Mouse (Mus musculus): ENCODE results near the gene Myo7a. TPM values are rescaled to one million over a fixed set of nuclear protein-coding genes. Genes with fewer than 3 reads are reported as not detected.

Gene Myo7a
- 16.4 and 17.3 TPM in 2 replicates for polyA plus RNA-seq (2016; fragmentation: Nextera tagmentation; extraction: Ambion mirVana)

DNA sequence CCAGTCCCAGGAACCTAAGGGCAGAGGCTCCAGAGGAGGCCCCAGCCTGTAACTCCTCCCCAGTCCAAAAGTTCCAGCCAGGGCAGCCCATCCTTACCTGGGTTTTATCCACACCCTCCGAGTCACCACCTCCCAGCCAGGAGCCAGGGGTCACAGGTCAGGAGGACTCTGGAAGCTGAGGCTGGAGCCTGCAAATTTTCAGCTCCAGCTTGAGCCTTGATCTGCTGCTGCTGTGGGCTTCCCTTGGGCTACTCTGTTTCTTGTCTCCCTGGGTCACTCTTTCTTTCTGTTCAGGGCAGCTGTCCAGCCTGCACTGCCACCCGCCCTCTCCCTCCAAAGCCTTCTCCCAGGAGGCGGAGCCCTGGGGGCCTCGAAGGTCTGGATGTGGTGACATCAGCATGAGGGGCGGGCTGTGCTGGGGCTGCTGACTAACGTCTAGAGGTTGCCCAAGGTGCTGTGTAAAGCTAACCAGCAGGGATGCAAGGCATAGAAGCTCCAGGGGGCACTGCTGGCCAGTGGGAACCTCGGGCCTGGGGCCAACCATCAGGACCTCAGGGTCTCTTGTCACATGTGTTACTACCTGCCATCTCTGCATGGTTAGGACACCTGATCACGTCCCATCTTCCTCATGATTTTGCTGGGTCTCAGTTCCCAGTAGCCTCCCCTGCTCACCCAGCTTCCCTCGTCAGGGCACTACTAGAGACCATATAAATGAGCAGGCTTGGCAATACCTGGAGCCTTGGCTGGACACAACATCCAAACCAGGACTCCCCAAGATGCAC is at the start of gene Myo7a:
TSS of gene Myo7a (minus strand) at position 346 of the 782 bp plus-strand sequence.
- 27% methylated on average over 9 of the region's 9 CpGs for WGBS
- peaks cover 16% of the 10 kb centered on the region for H3K27me3 ChIP-seq (ENCODE audit: insufficient read depth, poor library complexity, severe bottlenecking)
- DNase-seq (ENCODE audit: low spot score), result peak; percentile 85
- H3K4me3 ChIP-seq, result peak within 1 kb of the TSS; percentile 43
- peaks cover 49% of the 10 kb centered on the region for H3K4me1 ChIP-seq
- H3K9me3 ChIP-seq, result no peaks in the 10 kb centered on the region
- H3K36me3 ChIP-seq, result peaks cover 3% of the 10 kb centered on the region; the same call in 1 of the 2 replicates
- peak within 1 kb of the TSS; percentile 67 for H3K27ac ChIP-seq

DNA sequence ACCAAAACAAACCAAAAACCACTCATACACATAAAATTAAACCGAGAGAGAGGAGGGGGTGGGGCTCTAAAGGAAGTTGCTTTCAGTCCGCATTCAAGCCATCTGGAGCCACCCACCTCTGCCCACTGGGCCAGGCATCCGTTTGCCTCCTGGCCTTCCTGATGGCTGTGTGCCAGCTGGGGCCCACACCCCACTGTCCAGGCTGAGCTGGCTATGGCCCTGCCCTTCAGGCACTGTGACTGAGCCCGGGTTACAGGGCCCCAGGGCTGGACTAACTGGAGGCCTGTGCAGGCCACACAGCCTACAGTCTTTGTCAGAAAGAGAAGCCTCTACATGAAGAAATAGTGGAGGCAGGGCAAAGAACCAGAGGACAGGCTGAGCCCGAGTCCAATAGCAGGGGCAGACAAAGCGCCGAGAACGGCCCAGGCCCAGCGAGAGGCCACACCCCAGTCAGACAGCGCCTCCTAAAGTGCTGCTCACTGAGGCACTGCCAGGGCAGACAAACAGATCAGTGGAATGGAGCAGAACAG is 45.7 kb upstream of the Myo7a start:
- H3K9me3 ChIP-seq, result no peaks in the 10 kb centered on the region
- no peaks in the 10 kb centered on the region for H3K36me3 ChIP-seq
- peak overlapping the region; percentile 83 for H3K27ac ChIP-seq
- H3K27me3 ChIP-seq (ENCODE audit: insufficient read depth, poor library complexity, severe bottlenecking), result no peaks in the 10 kb centered on the region
- 58% methylated on average over 10 of the region's 10 CpGs for WGBS
- H3K4me1 ChIP-seq, result peaks cover 44% of the 10 kb centered on the region
- H3K4me3 ChIP-seq, result no peak overlapping the region
- peak; percentile 74 for DNase-seq (ENCODE audit: low spot score)

DNA sequence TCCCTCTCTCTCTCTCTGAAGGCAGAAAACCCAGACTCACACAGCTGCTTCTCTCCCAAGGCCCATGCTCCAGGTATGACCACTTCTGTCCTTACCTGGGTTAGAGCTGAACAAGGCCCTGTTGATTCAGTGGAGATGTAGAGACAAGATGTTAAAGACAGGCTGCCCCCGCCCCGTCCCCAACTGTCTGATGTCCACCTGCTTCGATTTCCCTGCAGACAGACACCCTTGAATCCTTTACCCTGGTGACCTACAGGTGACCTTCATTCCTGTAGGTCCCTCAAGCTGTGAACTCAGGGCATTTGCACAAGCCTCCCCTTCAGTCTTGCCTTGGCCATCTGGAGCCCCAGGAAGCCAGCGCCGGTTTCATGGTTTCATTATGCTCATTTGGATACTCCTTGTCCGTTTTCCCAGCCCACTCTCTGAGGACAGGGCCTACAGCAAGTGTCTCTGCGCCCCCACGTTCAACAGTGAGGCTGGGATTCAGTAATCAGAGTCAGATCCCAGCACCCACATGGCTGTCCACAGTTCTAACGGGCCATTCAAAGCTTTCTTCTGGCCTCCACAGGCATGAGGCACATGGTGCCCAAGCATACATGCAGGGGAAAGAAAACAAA is 45.2 kb upstream of the Myo7a start:
- Histone ChIP-seq H3K9me3 (no peaks in the 10 kb centered on the region), H3K27me3 (ENCODE audit: insufficient read depth, poor library complexity, severe bottlenecking) (no peaks in the 10 kb centered on the region), H3K4me3 (no peak overlapping the region), H3K36me3 (no peaks in the 10 kb centered on the region), H3K27ac (peak overlapping the region; percentile 83), H3K4me1 (peaks cover 50% of the 10 kb centered on the region)
- WGBS, result 79% methylated on average over 9 of the region's 9 CpGs
- DNase-seq (ENCODE audit: low spot score), result peak; percentile 70

DNA sequence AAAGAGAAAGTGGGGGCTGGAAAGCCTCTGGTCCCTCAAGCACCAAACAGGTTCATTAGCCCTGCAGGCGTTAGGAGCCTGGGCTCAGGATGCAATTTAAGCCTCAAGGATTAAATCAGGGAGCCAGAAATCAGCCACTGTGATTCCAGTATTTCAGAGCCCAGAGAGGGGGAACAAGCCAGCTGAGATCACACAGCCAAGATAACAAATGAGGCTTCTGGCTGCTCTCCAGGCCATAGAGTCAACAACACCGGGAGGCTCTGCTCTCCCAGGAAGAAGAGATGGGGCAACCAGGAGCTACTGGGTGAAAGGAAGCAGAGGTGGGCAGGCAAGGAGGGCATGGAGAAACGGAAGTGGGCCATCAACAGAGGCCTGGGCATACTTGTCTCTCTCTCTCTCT is 44.4 kb upstream of the Myo7a start:
- Histone ChIP-seq H3K4me1 (peaks cover 58% of the 10 kb centered on the region), H3K27me3 (ENCODE audit: insufficient read depth, poor library complexity, severe bottlenecking) (no peaks in the 10 kb centered on the region), H3K4me3 (no peak overlapping the region), H3K9me3 (no peaks in the 10 kb centered on the region), H3K36me3 (no peaks in the 10 kb centered on the region), H3K27ac (no peak overlapping the region)
- 42% methylated on average over 3 of the region's 3 CpGs for WGBS
- no peak for DNase-seq (ENCODE audit: low spot score)

DNA sequence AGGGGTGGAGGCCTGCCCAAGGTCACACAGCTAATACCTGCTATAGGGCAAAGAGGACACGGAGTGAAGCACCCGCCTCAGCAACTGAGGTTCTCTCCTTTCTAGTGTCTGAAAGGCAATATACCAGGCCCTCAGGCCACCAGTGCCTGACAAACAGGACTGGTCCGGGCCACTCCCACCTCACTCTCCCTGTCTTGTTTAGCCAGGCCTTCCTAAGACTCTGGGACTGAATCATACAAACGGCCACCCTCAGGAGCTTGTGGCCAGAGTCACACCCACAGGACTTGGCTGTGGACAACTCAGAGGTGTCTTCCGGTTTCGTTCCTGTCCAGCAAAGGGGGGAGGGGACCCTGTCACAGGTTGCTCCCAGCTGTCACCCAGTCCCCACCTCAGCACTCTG is 42.9 kb upstream of the Myo7a start:
- Histone ChIP-seq H3K9me3 (no peaks in the 10 kb centered on the region), H3K4me3 (no peak overlapping the region), H3K4me1 (peaks cover 69% of the 10 kb centered on the region), H3K27me3 (ENCODE audit: insufficient read depth, poor library complexity, severe bottlenecking) (no peaks in the 10 kb centered on the region), H3K36me3 (no peaks in the 10 kb centered on the region), H3K27ac (peak overlapping the region; percentile 80; the same call in 1 of the 2 replicates)
- WGBS, result 70% methylated on average over 6 of the region's 6 CpGs
- DNase-seq (ENCODE audit: low spot score), result no peak

DNA sequence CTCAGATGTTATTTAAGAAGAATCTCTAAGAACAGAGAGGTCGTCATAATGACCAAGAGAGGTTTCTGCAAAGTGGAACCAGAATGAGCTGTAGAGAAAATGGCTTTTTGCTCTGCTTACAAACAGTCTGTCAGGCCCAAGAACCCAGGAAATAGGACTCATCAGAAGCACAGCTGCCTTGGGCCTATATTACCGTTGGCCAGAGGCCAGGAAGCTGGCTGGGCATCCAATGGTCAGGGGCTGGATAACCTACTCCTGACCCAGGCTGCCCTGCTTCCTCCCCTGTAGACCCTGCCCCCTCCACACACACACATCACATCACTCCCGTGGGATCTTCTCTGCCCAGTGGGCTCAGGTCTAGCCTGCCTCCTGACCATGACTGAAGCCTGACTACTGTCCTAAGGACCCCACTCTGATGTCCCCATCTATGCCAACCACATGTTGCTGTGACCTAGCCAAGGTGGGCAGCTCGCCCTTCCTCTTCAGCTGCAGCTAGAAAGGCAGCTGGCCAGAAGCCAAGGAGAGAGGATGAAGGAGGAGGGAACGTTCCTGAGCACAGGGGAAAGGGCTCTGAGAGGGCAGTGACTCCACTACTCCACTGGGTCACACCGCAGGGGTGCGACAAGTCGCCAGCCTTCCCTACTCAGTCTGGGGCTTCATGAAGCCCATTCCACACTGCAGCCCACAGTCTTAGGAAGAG is 40.9 kb upstream of the Myo7a start:
- Histone ChIP-seq H3K4me1 (peaks cover 85% of the 10 kb centered on the region), H3K36me3 (no peaks in the 10 kb centered on the region), H3K4me3 (0 out of 2 replicates have a peak overlapping the region, but pooled peaks have one; percentile 6), H3K27ac (peak overlapping the region; percentile 80), H3K9me3 (no peaks in the 10 kb centered on the region), H3K27me3 (ENCODE audit: insufficient read depth, poor library complexity, severe bottlenecking) (no peaks in the 10 kb centered on the region)
- no peak for DNase-seq (ENCODE audit: low spot score)
- 39% methylated on average over 8 of the region's 8 CpGs for WGBS

DNA sequence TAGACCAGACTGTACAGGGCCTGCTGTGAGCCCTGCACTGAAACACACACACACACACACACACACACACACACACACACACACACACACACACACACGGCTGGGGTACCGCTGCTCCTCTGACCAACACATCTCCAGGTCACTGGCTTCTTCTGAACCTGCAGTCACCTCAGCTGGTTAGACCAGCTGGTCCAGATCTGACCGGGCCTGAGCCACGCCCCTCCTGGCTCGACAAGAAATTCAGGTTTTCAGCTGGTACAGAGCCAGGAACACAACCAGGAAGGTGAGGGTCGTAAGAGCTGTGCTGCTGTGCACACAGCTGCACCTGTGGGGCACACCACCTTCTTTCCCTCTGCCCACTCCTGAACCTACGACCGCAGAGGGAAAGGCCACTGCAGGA is 39.2 kb upstream of the Myo7a start:
- H3K27ac ChIP-seq, result peak overlapping the region; percentile 80; the same call in 1 of the 2 replicates
- H3K9me3 ChIP-seq, result no peaks in the 10 kb centered on the region
- WGBS, result 37% methylated on average over 8 of the region's 8 CpGs
- H3K27me3 ChIP-seq (ENCODE audit: insufficient read depth, poor library complexity, severe bottlenecking), result no peaks in the 10 kb centered on the region
- no peak for DNase-seq (ENCODE audit: low spot score)
- H3K4me3 ChIP-seq, result no peak overlapping the region
- H3K4me1 ChIP-seq, result peaks cover 79% of the 10 kb centered on the region
- no peaks in the 10 kb centered on the region for H3K36me3 ChIP-seq

DNA sequence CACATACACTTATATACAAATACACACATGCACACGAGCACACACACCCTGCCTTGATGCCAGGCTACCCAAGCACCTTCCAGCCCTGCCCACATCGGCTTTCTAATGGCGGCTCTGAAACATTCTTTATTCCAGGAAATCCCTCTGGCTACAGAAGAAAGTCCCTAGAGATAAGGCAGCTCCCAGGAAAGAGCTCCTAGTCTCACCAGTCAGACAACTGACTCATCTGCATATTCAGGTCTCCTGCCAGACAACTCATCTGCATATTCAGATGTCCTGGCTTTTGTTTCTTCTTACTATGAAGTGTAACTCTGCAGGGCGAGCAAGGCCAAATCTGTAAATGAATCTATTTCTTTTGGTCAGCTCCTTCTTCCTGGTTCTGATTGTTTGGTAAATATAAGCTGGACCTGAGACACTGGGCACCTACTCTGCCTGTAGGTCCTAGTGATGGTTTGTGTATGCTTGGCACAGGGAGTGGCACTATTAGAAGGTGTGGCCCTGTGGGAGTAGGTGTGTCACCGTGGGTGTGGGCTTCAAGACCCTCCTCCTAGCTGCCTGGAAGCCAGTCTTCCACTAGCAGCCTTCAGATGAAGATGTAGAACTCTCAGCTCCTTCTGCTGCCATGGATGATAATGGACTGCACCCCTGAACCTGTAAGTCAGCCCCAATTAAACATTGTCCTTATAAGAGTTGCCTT is 38.5 kb upstream of the Myo7a start:
- WGBS, result 46% methylated on average over 5 of the region's 5 CpGs
- DNase-seq (ENCODE audit: low spot score), result no peak
- H3K27ac ChIP-seq, result peak overlapping the region; percentile 38; the same call in 1 of the 2 replicates

DNA sequence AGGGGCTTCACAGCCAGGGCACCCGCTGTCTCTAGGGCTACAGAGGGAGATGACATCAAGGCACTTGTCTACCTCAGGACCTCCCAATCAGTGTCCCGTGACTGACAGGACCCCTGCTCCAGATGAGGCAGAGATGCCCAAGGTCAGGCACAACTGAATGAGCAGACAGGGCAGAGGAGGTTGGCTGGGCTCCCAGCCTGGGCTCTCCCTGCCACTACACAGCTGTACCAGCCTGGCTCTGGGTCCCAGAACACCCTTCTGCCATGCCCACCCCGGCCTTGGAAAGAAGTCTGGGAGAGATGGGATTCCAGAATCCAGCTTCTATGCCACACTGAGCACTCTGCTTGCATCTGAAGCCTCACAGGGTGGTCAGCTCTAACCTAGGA is 36.9 kb upstream of the Myo7a start:
- 26% methylated on average over 2 of the region's 3 CpGs for WGBS
- no peak for DNase-seq (ENCODE audit: low spot score)

More for the DNA sequence above, 38.5 kb upstream of the Myo7a start:
- Histone ChIP-seq H3K27me3 (ENCODE audit: insufficient read depth, poor library complexity, severe bottlenecking) (no peaks in the 10 kb centered on the region), H3K36me3 (no peaks in the 10 kb centered on the region), H3K4me3 (no peak overlapping the region), H3K4me1 (peaks cover 83% of the 10 kb centered on the region), H3K9me3 (no peaks in the 10 kb centered on the region)

DNA sequence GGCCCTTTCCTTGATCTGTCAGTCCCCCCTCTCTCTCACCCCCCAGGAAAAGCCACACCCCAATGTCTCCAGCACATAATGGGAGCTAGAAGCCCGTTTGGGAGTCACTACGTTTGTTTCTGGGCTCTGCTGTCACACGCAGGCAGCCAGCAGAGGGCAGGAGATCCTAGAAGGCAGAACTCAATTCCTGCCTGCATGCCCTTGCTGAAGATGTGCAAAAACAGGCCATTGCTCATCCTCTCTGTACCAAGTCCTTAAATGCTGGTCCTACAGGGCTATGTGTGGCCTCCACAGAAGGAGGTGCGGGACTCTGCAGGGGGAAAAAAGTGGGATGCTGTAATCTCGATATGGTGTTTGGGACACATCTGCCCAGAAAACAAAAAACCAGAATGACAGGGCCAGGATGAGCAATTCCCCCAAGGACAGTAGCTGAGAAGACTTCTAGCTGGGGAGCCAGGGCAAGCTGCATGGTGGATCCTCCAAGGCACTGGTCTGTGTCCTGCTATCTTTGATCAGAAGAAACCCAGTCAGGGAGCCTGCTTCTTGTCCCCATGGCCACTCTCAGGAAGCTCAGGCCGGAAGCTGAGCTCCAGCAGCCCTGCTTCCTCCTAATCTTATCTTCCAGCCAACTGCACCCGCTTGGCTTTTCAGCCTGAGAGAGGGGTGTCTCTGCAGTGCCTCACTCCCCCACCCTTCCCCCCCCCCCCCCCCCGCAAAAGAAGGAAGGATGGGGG is 36.4 kb upstream of the Myo7a start:
- Histone ChIP-seq H3K4me1 (peaks cover 80% of the 10 kb centered on the region), H3K9me3 (no peaks in the 10 kb centered on the region), H3K27ac (peak overlapping the region; percentile 74), H3K27me3 (ENCODE audit: insufficient read depth, poor library complexity, severe bottlenecking) (no peaks in the 10 kb centered on the region), H3K36me3 (no peaks in the 10 kb centered on the region), H3K4me3 (peak overlapping the region; percentile 20; the same call in 1 of the 2 replicates)
- WGBS, result 9% methylated on average over 7 of the region's 8 CpGs
- DNase-seq (ENCODE audit: low spot score), result peak; percentile 92

More for the DNA sequence above, 36.9 kb upstream of the Myo7a start:
- H3K9me3 ChIP-seq, result no peaks in the 10 kb centered on the region
- peak overlapping the region; percentile 20; the same call in 1 of the 2 replicates for H3K4me3 ChIP-seq
- no peaks in the 10 kb centered on the region for H3K27me3 ChIP-seq (ENCODE audit: insufficient read depth, poor library complexity, severe bottlenecking)
- H3K36me3 ChIP-seq, result no peaks in the 10 kb centered on the region
- H3K27ac ChIP-seq, result peak overlapping the region; percentile 74
- H3K4me1 ChIP-seq, result peaks cover 82% of the 10 kb centered on the region

DNA sequence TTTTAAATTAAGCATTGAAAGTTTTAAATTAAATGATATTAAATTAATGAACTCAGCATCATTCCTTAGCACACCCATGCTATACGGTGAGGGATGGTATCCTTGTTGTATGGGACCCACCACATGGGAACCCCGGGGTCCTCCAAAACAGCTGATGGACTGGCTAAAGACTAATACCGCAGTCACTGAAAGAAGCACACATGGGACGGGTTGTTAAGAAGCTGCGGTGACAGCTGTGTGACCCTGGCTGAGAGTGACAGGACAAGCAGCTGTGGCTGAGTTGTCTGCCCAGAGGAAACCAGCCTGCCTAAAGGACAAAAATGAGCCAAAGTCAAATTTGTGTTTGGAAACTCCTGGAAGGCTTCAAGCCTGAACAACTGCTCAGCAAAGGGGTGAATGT is 34.6 kb upstream of the Myo7a start:
- Histone ChIP-seq H3K9me3 (no peaks in the 10 kb centered on the region), H3K27me3 (ENCODE audit: insufficient read depth, poor library complexity, severe bottlenecking) (no peaks in the 10 kb centered on the region), H3K27ac (no peak overlapping the region), H3K4me3 (no peak overlapping the region), H3K4me1 (peaks cover 80% of the 10 kb centered on the region), H3K36me3 (no peaks in the 10 kb centered on the region)
- 61% methylated on average over 5 of the region's 5 CpGs for WGBS
- DNase-seq (ENCODE audit: low spot score), result no peak

DNA sequence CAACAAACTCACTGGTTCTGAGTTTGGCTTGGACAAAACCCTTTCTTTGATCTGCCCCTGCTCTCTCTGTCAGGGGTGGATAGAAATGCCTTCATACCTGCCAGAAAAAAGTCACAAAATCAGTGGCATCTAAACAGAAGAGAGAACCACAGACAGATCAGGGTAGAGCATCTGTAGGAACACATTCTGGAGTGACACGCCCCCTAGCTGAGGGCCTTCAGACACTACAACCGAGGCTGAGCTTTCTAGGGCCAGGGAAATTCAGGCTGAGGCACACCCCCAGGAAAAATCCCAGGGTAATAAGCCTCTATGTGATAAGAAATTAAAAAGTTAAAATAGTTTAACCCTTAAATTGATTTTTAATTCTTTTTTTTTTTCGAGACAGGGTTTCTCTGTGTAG is 34.0 kb upstream of the Myo7a start:
- Histone ChIP-seq H3K27ac (no peak overlapping the region), H3K27me3 (ENCODE audit: insufficient read depth, poor library complexity, severe bottlenecking) (no peaks in the 10 kb centered on the region), H3K4me1 (peaks cover 80% of the 10 kb centered on the region), H3K9me3 (no peaks in the 10 kb centered on the region), H3K4me3 (no peak overlapping the region), H3K36me3 (no peaks in the 10 kb centered on the region)
- no peak for DNase-seq (ENCODE audit: low spot score)
- WGBS, result 42% methylated on average over 3 of the region's 3 CpGs

Measured in heart, embryonic 10.5 days (tissue).